Mouse (Mus musculus) CH12.LX (cell line): ENCODE results near the gene Sec31a.

Source experiments
- BHLHE40 ChIP-seq: IDR thresholded peaks from 2 replicates; pipeline ENCODE4 v1.6.1; 2011; ENCODE audit warnings: mild to moderate bottlenecking, low read depth, low read length, improper control_type of control experiment
- CTCF ChIP-seq, 2 experiments: IDR thresholded peaks in 1 of 2; conservative IDR thresholded peaks in 1 of 2; 2 replicates each; pipeline ENCODE4 v1.5.1; 2011 to 2012; ENCODE audit warnings: low read depth in 2 of 2, low read length in 2 of 2, improper control_type of control experiment in 1 of 2, inconsistent platforms in 1 of 2, mild to moderate bottlenecking in 1 of 2, moderate library complexity in 1 of 2
- USF2 ChIP-seq: conservative IDR thresholded peaks from 2 replicates; pipeline ENCODE4 v1.6.1; 2011; ENCODE audit warnings: low read depth, low read length, improper control_type of control experiment
- ZKSCAN1 ChIP-seq: IDR thresholded peaks from 2 replicates; pipeline ENCODE4 v1.6.1; 2012; ENCODE audit warnings: low read depth, inconsistent platforms, low read length, improper control_type of control experiment, borderline replicate concordance

- TF ChIP-seq CTCF (conservative IDR thresholded peaks at IDR 0.05 in 1 of 2, IDR thresholded peaks at IDR 0.05 in 1 of 2; ENCODE audit: low read depth in 2 of 2, low read length in 2 of 2) (no peak), USF2 (no peak), BHLHE40 (no peak), ZKSCAN1 (no peak)
These were observed 45.5 kb upstream of the Sec31a start for GRCm38 (mm10) chr5:100461526-100461925.
